Mouse (Mus musculus) intestine, embryonic 15.5 days (tissue): ENCODE data around the gene Zbtb22. TPM values are rescaled to one million over a fixed set of nuclear protein-coding genes. Genes with fewer than 3 reads are reported as not detected.
A peak's percentile ranks its signal among the peaks of the same experiment; 100 is the strongest.
"Not testable (repeated sequence)": the region's sequence is repeated elsewhere in the genome, so short reads cannot be mapped to it uniquely, and the experiment has no call there.

Experiments used
- ATAC-seq: fragments of 200-750 bp; cut with Nextera tagmentation; 2 replicates; pipeline ENCODE4 v1.8.0; 2017; ENCODE audit warnings: moderate TSS enrichment, moderate library complexity
- H3K27ac ChIP-seq: fragments of 300-500 bp; sonication (generic); 2 replicates; pipeline ENCODE4 v1.5.1; 2015; ENCODE audit warnings: mild to moderate bottlenecking, inconsistent platforms
- H3K27me3 ChIP-seq: fragments of 300-500 bp; sonication (generic); replicated peaks from 2 replicates; pipeline ENCODE4 v1.6.1; 2015; ENCODE audit warnings: inconsistent platforms
- H3K36me3 ChIP-seq: fragments of 300-500 bp; sonication (generic); 2 replicates; pipeline ENCODE4 v1.6.1; 2015; ENCODE audit warnings: inconsistent platforms
- H3K4me1 ChIP-seq: fragments of 300-500 bp; sonication (generic); replicated peaks from 2 replicates; pipeline ENCODE4 v1.6.1; 2015; ENCODE audit warnings: inconsistent platforms
- H3K4me2 ChIP-seq: fragments of 300-500 bp; sonication (generic); replicated peaks from 2 replicates; pipeline ENCODE4 v1.6.1; 2015; ENCODE audit warnings: mild to moderate bottlenecking, inconsistent platforms
- H3K4me3 ChIP-seq: fragments of 300-500 bp; sonication (generic); replicated peaks from 2 replicates; pipeline ENCODE4 v1.5.1; 2015; ENCODE audit warnings: inconsistent platforms
- H3K9ac ChIP-seq: fragments of 300-500 bp; sonication (generic); 2 replicates; pipeline ENCODE4 v1.6.1; 2015; ENCODE audit warnings: inconsistent platforms
- H3K9me3 ChIP-seq: fragments of 300-500 bp; sonication (generic); 2 replicates; pipeline ENCODE4 v1.6.1; 2016; ENCODE audit warnings: inconsistent platforms
- WGBS: fragments of 180-500 bp; shearing (Covaris S2); methylation state at CpG from one replicate; pipeline ENCODE4 v1.1.7; 2015; 5-methylcytosine and 5-hydroxymethylcytosine counted together
- polyA plus RNA-seq: library from polyadenylated mRNA; unstranded; fragments of >200 nt; fragmentation: Nextera tagmentation; extraction: Ambion mirVana; gene quantifications from 2 replicates; pipeline ENCODE4 v1.2.1, GENCODE M21; 2015

The Zbtb22 gene
- polyA plus RNA-seq, result 14.4 and 16.2 TPM in 2 replicates

DNA sequence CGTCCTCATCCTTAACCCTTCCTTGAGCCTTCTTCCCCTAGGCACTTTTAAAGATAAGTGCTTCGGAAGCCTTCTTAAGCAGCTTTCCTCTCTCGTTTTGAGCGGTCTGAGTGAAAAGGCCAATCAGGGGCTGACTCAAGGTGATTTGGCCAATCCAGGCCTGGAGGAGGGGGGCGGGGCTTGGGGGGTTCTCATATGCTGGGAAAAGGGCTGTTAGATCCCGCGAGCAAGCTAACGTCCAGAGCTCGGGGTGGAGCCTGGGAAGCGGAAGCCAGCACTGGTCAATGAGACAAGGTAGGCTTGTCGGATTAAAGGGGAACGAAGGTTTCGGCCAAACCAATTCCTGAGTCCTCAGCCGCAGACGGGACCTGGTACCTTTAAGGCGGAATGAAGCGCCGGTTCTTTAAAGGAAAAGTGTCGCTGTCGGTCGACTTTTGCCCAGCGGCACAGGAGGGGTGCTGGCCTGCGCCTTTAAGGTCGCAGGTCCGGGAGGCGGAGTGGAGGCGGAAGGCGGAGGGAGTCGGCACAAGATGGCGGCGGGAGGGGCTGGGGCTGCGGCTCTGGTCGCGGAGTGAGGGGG lies at the start of gene Zbtb22, which contains the start of gene Tapbp:
TSS of gene Zbtb22 (plus strand) at position 234 of the 580 bp plus-strand sequence.
TSS of gene Tapbp (plus strand) at position 229 of the 580 bp plus-strand sequence.
- ATAC-seq, result peak; percentile 93
- H3K27me3 ChIP-seq, result no peaks in the 10 kb centered on the region
- peak within 1 kb of the TSS; percentile 83 for H3K27ac ChIP-seq
- H3K4me3 ChIP-seq, result peak within 1 kb of the TSS; percentile 57
- peaks cover 46% of the 10 kb centered on the region for H3K36me3 ChIP-seq
- no peaks in the 10 kb centered on the region for H3K9me3 ChIP-seq
- H3K4me2 ChIP-seq, result peak within 1 kb of the TSS; percentile 77
- peak within 1 kb of the TSS; percentile 53 for H3K9ac ChIP-seq
- peaks cover 33% of the 10 kb centered on the region for H3K4me1 ChIP-seq
- under 1% methylated on average over 34 of the region's 34 CpGs for WGBS

DNA sequence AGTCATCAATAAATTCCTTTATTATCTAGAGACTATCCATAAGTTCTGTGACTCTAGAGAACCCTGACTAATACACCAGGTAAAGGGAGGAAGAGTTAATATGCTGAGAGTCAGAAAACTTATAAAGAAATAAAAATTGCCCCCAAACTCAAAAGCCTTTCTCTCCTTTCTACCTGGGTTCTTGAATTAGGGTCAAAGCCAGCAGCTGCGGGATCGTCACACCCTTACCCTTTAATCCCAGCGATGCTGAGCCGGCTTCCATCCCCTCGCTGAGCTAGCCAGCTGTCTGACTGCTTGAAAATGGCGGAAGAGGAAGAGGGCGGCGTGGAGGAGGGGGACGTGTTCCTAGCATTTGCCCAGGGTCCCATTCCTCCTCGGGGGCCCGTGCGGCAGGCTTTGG lies 42.2 kb upstream of the Zbtb22 start, which contains the start of gene Gm7029:
TSS of gene Gm7029 (plus strand) at position 301 of the 400 bp plus-strand sequence.
- not testable (repeated sequence) for ATAC-seq, H3K4me1 ChIP-seq, H3K27ac ChIP-seq, H3K9ac ChIP-seq, H3K4me2 ChIP-seq, H3K27me3 ChIP-seq, H3K9me3 ChIP-seq, H3K36me3 ChIP-seq, H3K4me3 ChIP-seq
- 87% methylated on average over 3 of the region's 12 CpGs for WGBS

DNA sequence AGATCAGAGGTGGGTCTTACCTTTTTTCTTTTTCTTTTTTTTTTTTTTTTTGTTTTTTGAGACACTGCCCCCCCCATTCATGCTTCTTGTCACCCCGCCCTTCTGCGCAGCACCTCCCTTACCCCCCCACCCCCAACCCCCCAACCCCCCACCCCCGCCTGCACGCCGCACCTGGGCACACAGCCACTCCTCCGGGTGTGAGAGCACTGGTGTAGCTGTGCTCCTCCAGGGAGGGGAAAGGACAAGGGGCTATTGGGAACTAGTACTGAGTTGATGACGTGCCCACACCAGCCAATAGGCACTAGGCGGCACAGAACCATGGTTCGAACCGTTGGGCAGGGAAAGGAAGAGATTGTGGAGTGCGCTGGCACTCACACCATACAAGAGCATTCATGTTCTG lies 41.3 kb upstream of the Zbtb22 start:
- Histone ChIP-seq H3K4me3 (no peak overlapping the region), H3K9me3 (no peaks in the 10 kb centered on the region), H3K27ac (no peak overlapping the region), H3K27me3 (no peaks in the 10 kb centered on the region), H3K4me1 (no peaks in the 10 kb centered on the region), H3K36me3 (0 out of 2 replicates have a peak, but pooled peaks cover 3% of the 10 kb centered on the region), H3K4me2 (no peak overlapping the region), H3K9ac (no peak overlapping the region)
- no peak for ATAC-seq
- 84% methylated on average over 11 of the region's 11 CpGs for WGBS

DNA sequence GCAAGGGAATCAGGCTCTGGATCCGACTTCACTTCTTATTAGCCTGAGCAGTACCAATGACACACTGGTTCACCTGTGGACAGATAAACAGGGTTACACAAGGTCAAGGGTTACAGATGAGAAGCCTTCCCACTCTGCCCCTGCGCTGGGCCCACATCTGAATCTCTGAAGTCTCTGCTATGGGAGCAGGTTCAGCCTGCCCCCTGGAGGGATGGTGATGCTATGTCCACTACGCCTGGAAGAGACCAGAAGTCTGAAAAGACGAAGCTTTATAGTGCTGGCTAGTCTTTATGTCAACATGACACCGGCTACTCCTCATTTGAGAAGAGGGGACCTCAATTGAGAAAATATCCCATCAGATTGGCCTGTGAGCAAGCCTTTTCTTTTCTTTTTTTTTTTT lies 39.9 kb upstream of the Zbtb22 start:
- ATAC-seq, H3K9ac ChIP-seq, H3K27ac ChIP-seq, H3K4me2 ChIP-seq, H3K4me1 ChIP-seq, H3K27me3 ChIP-seq, H3K4me3 ChIP-seq, H3K9me3 ChIP-seq, H3K36me3 ChIP-seq: not testable (repeated sequence)
- 78% methylated on average over 5 of the region's 5 CpGs for WGBS

DNA sequence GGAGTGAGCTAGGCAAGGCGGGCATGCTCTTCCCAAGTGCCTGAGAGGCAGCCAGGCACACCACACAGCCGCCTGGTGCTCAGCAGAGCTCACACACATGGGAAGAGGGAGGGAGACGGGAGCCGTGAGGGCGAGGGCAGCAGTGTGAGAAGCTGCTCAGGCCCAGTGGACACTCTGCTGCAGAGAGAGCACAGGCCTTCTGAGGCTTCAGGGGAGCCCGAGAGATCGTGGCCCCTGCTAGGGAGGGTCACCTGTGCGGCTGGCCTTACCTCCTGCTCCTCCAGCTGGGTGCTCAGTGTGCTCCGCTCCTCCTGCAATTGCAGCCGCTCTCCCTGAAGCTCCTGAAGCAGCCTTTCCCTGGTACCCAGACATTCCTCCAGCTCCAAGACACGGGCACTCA lies 31.4 kb upstream of the Zbtb22 start:
- not testable (repeated sequence) for H3K9me3 ChIP-seq, H3K27me3 ChIP-seq, H3K9ac ChIP-seq, H3K4me2 ChIP-seq, H3K4me1 ChIP-seq, H3K27ac ChIP-seq, H3K4me3 ChIP-seq, ATAC-seq
- H3K36me3 ChIP-seq, result peaks cover 18% of the 10 kb centered on the region
- WGBS, result 95% methylated on average over 10 of the region's 11 CpGs

DNA sequence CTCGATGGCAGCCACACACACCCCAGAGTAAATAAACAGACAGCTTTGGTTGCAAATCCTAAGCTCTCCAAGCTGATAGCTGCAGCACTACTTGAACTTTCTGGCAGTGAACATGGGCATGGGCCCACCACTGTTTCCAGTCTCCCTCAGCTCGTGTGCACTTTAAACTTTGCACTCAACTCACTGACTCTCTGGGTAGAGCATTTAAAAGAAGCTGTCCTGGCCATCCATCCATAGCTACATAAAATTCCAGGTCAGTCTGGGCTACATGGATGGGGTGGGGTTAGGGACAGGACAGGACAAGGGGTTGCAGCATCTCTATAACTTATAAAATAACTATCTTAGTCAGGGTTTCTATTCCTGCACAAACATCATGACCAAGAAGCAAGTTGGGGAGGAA lies 27.9 kb upstream of the Zbtb22 start:
- not testable (repeated sequence) for H3K36me3 ChIP-seq, H3K9ac ChIP-seq, H3K4me2 ChIP-seq, H3K4me3 ChIP-seq, H3K9me3 ChIP-seq, H3K27me3 ChIP-seq, H3K27ac ChIP-seq, H3K4me1 ChIP-seq, ATAC-seq
- WGBS, result 30% methylated on average over 2 of the region's 2 CpGs

DNA sequence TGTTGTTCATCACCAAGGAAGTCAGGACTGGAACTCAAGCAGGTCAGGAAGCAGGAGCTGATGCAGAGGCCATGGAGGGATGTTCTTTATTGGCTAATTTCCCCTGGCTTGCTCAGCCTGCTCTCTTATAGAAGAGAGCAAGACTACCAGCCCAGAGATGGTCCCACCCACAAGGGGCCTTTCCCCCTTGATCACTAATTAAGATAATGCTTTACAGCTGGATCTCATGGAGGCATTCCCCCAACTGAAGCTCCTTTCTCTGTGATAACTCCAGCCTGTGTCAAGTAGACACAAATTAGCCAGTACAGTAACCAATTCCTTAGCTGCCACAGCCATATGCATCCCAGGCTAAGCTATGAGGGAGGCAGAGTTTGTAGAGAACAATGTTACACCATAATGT lies 27.5 kb upstream of the Zbtb22 start:
- H3K4me1 ChIP-seq, H3K27ac ChIP-seq, H3K9me3 ChIP-seq, ATAC-seq, H3K9ac ChIP-seq, H3K27me3 ChIP-seq, H3K4me3 ChIP-seq, H3K36me3 ChIP-seq: not testable (repeated sequence)
- peak overlapping the region; percentile 64; the same call in 1 of the 2 replicates for H3K4me2 ChIP-seq

DNA sequence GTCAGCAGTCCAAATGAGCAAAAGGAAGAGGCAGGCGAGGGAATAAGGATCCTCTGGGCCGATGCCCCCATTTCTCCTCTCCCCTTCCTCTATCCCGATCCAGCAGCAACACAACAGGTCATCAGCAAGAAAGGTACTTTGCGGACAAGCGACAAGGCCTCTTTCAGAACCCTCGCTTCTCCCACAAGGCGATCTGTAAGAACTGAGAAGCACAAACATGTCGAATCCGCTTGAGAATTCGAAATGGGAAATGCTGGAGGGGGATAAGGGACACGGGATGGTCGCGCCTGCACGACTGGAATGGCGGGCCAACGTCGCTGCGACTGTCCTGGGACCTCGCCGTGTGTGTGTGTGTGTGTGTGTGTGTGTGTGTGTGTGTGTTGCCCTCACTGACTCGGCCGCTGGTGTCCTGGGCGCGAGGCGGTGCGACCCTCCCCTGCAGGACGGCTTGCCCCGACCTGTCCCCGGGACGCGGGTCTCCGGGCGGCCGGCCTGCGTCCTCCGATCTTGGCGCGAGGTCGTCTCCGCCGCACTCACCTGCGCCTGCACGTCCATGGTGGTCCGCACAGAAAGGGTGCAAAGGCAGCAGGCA lies 25.7 kb upstream of the Zbtb22 start:
- Histone ChIP-seq H3K4me2 (peak overlapping the region; percentile 64), H3K4me3 (peak overlapping the region; percentile 67), H3K27ac (peak overlapping the region; percentile 36; the same call in 1 of the 2 replicates), H3K9ac (peak overlapping the region; percentile 56)
- H3K36me3 ChIP-seq, H3K27me3 ChIP-seq, H3K4me1 ChIP-seq, H3K9me3 ChIP-seq: not testable (repeated sequence)
- under 1% methylated on average over 36 of the region's 44 CpGs for WGBS
- ATAC-seq, result peak; percentile 40

DNA sequence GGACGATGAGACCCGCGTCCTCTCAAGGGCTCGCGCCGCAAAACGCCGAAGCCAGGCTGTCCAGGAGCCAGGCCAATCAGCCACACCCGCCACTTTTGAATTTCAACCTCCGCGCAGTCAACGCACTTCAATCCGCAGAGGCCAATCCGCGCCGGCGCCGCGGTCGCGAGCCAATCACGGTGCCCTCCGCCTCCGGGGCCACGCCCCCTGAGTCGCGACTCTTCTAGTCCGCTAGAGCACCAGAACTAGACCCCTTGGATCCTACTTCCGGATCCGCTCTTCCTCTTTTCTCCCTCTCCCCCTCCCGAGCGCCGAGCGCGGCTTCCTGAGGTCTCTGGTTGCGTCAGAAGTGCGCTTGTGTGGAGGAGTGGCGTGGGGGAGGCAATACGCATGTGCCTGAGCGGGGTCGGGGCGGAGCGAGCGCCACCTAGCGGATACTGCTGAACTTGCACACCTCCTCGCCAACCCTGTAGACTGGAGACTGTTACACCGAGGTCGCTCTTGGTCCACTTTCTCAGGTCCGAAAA lies 25.1 kb upstream of the Zbtb22 start, which contains the start of gene Kifc1:
TSS of gene Kifc1 (minus strand) at position 129 of the 527 bp plus-strand sequence.
- Histone ChIP-seq H3K27me3 (no peaks in the 10 kb centered on the region), H3K27ac (peak within 1 kb of the TSS; percentile 36; the same call in 1 of the 2 replicates), H3K4me2 (peak within 1 kb of the TSS; percentile 64), H3K36me3 (peaks cover 8% of the 10 kb centered on the region), H3K4me3 (peak within 1 kb of the TSS; percentile 67), H3K4me1 (peaks cover 4% of the 10 kb centered on the region; the same call in 1 of the 2 replicates), H3K9ac (peak within 1 kb of the TSS; percentile 56), H3K9me3 (no peaks in the 10 kb centered on the region)
- peak; percentile 99 for ATAC-seq
- WGBS, result under 1% methylated on average over 49 of the region's 49 CpGs

DNA sequence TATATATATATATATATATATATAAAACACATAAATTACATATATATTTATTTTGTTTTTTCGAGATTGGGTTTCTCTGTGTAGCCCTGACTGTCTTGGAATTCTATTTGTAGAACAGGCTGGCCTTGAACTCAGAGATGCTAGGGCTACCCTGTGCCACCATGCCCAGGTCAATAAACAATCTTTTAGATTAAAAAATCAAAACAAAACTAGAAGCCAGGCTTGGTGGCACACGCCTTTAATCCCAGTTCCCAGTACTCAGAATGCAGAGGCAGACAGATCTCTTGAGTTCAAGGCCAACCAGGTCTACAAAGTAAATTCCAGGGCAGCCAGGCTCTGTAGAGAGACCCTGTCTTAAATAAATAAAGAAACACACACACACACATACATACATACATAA lies 24.3 kb upstream of the Zbtb22 start:
- no peak overlapping the region for H3K4me2 ChIP-seq
- no peak for ATAC-seq
- no peak overlapping the region for H3K27ac ChIP-seq
- 55% methylated on average over 2 of the region's 2 CpGs for WGBS
- H3K27me3 ChIP-seq, result no peaks in the 10 kb centered on the region
- H3K4me1 ChIP-seq, result peaks cover 4% of the 10 kb centered on the region; the same call in 1 of the 2 replicates
- no peaks in the 10 kb centered on the region for H3K9me3 ChIP-seq
- H3K9ac ChIP-seq, result no peak overlapping the region
- no peak overlapping the region for H3K4me3 ChIP-seq
- H3K36me3 ChIP-seq, result no peaks in the 10 kb centered on the region; the same call in 1 of the 2 replicates

DNA sequence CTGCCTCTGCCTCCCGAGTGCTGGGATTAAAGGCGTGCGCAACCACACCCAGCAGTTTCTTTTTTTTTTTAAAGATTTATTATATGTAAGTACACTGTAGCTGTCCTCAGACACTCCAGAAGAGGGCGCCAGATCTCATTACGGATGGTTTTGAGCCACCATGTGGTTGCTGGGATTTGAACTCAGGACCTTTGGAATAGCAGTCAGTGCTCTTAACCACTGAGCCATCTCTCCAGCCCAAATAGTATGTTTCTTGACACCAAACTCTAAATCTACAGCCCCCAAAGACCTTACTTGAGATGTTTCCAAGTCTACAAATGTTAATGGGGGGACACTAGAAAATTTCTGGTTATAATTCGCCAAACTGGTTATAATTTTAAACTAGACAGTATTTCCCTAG lies 23.8 kb upstream of the Zbtb22 start:
- H3K4me3 ChIP-seq, ATAC-seq, H3K27ac ChIP-seq, H3K4me1 ChIP-seq, H3K27me3 ChIP-seq, H3K36me3 ChIP-seq, H3K9ac ChIP-seq, H3K4me2 ChIP-seq, H3K9me3 ChIP-seq: not testable (repeated sequence)
- WGBS, result 72% methylated on average over 6 of the region's 6 CpGs

DNA sequence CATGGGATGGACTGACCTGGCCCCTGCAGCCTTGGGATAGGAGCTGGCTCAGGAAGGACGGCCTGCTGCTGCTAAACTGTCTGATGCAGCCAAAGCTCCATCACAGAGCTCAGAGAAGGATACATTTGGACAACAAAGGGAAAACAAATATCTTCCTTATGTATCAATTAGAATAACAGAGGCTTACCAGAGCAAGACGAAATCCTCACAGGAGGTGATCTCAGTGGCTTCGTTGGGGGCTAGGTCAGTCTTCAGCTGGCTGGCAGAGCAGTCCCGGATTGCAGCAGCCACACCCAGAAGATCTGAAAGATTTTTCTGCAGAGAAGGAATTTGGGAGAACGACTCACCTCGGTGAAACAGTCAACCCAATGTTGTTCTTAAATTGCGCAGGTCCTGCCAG lies 23.3 kb upstream of the Zbtb22 start:
- Histone ChIP-seq H3K36me3 (no peaks in the 10 kb centered on the region), H3K9ac (no peak overlapping the region), H3K9me3 (no peaks in the 10 kb centered on the region), H3K4me3 (no peak overlapping the region), H3K27ac (no peak overlapping the region), H3K4me2 (no peak overlapping the region), H3K4me1 (peaks cover 4% of the 10 kb centered on the region; the same call in 1 of the 2 replicates), H3K27me3 (no peaks in the 10 kb centered on the region)
- 23% methylated on average over 7 of the region's 7 CpGs for WGBS
- ATAC-seq, result no peak
